Mouse (Mus musculus): ENCODE results near the gene Gm12185.
A peak's percentile ranks its signal among the peaks of the same experiment; 100 is the strongest.

The Gm12185 gene

DNA sequence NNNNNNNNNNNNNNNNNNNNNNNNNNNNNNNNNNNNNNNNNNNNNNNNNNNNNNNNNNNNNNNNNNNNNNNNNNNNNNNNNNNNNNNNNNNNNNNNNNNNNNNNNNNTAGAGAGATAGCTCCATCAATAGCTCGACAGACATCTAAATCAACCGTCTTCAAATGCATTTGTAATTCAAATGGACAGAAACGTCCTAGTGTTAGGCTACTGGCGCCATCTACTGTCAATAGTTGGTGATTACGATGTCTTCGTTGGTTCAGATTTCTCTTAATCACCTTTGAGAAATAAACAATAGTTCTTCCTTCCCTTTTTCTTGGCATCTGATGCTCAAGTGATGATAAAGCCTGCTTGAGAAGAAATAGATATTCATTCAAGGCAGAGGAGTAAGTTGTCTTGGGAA is 133.0 kb downstream of the Gm12185 start:
- DNase-seq (ENCODE audit: low spot score in 2 of 2): peak in 1 of 2 experiments; percentile 70

Measured in natural killer cell, adult 2 months (primary cell).